Mouse (Mus musculus) intestine, postnatal 0 days (tissue): ENCODE results near the gene Cotl1. TPM values are rescaled to one million over a fixed set of nuclear protein-coding genes. Genes with fewer than 3 reads are reported as not detected.

ENCODE experiments used
- ATAC-seq: fragments of 200-750 bp; cut with Nextera tagmentation; 2 replicates; pipeline ENCODE4 v1.8.0; 2017; ENCODE audit warnings: mild to moderate bottlenecking, moderate TSS enrichment, moderate library complexity
- H3K27ac ChIP-seq: fragments of 300-500 bp; sonication (generic); 2 replicates; pipeline ENCODE4 v1.5.1; 2014; ENCODE audit warnings: mild to moderate bottlenecking, low read depth, low read length, moderate library complexity
- H3K27me3 ChIP-seq: fragments of 300-500 bp; sonication (generic); replicated peaks from 2 replicates; pipeline ENCODE4 v1.6.1; 2014; ENCODE audit warnings: low read length, mixed read lengths; ENCODE audit not compliant: control insufficient read depth, insufficient read depth
- H3K36me3 ChIP-seq: fragments of 300-500 bp; sonication (generic); 2 replicates; pipeline ENCODE4 v1.6.1; 2014; ENCODE audit warnings: mild to moderate bottlenecking, moderate library complexity; ENCODE audit not compliant: control insufficient read depth, insufficient read depth
- H3K4me1 ChIP-seq: fragments of 300-500 bp; sonication (generic); replicated peaks from 2 replicates; pipeline ENCODE4 v1.6.1; 2014; ENCODE audit warnings: antibody characterized with exemption, low read length, mixed read lengths; ENCODE audit not compliant: control insufficient read depth, insufficient read depth
- H3K4me2 ChIP-seq: fragments of 300-500 bp; sonication (generic); replicated peaks from 2 replicates; pipeline ENCODE4 v1.6.1; 2014; ENCODE audit warnings: low read depth, mild to moderate bottlenecking, moderate library complexity
- H3K4me3 ChIP-seq: fragments of 300-500 bp; sonication (generic); 2 replicates; pipeline ENCODE4 v1.5.1; 2014; ENCODE audit warnings: low read depth, low read length
- H3K9ac ChIP-seq: fragments of 300-500 bp; sonication (generic); 2 replicates; pipeline ENCODE4 v1.6.1; 2014; ENCODE audit warnings: mild to moderate bottlenecking, low read depth, low read length
- H3K9me3 ChIP-seq: fragments of 300-500 bp; sonication (generic); 2 replicates; pipeline ENCODE4 v1.6.1; 2016; ENCODE audit warnings: mixed run types; ENCODE audit not compliant: control insufficient read depth
- CTCF ChIP-seq: sonication (generic); IDR thresholded peaks from 2 replicates; pipeline ENCODE4 v1.5.1; 2016; ENCODE audit warnings: low read depth, mild to moderate bottlenecking, control low read depth, antibody characterized with exemption, moderate library complexity
- WGBS: fragments of 180-500 bp; shearing (Covaris S2); extraction: QIAGEN DNeasy Blood & Tissue Kit; methylation state at CpG from one replicate; pipeline ENCODE4 v1.1.7; 2014; 5-methylcytosine and 5-hydroxymethylcytosine counted together
- polyA plus RNA-seq: library from polyadenylated mRNA; unstranded; fragments of >200 nt; fragmentation: Nextera tagmentation; extraction: Ambion mirVana; gene quantifications from 2 replicates; pipeline ENCODE4 v1.2.1, GENCODE M21; 2015

Cotl1 gene
- polyA plus RNA-seq, 1 experiment from 2014 or later, result 169 TPM

- H3K9me3 ChIP-seq, result no peaks in the 10 kb centered on the region
- no peaks in the 10 kb centered on the region; the same call in 1 of the 2 replicates for H3K4me1 ChIP-seq
- no peak for TF ChIP-seq CTCF
- ATAC-seq, result no peak; the same call in 1 of the 2 replicates
- no peaks in the 10 kb centered on the region for H3K27me3 ChIP-seq
- no peak overlapping the region for H3K27ac ChIP-seq
- no peaks in the 10 kb centered on the region for H3K36me3 ChIP-seq
- H3K9ac ChIP-seq, result no peak overlapping the region
- WGBS, result 45% methylated on average over 9 of the region's 9 CpGs
- H3K4me2 ChIP-seq, result no peak overlapping the region
- no peak overlapping the region for H3K4me3 ChIP-seq
Measured at GRCm38 (mm10) chr8:119784141-119784574, 56.2 kb downstream of the Cotl1 start.

- ATAC-seq, result no peak
- no peaks in the 10 kb centered on the region for H3K36me3 ChIP-seq
- peaks cover 3% of the 10 kb centered on the region for H3K4me1 ChIP-seq
- H3K27ac ChIP-seq, result no peak overlapping the region
- H3K4me3 ChIP-seq, result no peak overlapping the region
- no peaks in the 10 kb centered on the region for H3K27me3 ChIP-seq
- H3K9ac ChIP-seq, result no peak overlapping the region
- TF ChIP-seq CTCF, result no peak
- H3K4me2 ChIP-seq, result no peak overlapping the region
- no peaks in the 10 kb centered on the region for H3K9me3 ChIP-seq
- WGBS, result 83% methylated on average over 6 of the region's 6 CpGs
Measured at GRCm38 (mm10) chr8:119783579-119783978, 56.8 kb downstream of the Cotl1 start.

GRCm38 (mm10) chr8:119782715-119783114, 57.6 kb downstream of the Cotl1 start:
- Histone ChIP-seq H3K27ac (no peak overlapping the region), H3K27me3 (no peaks in the 10 kb centered on the region), H3K4me2 (no peak overlapping the region), H3K9ac (no peak overlapping the region), H3K4me1 (peaks cover 6% of the 10 kb centered on the region), H3K4me3 (no peak overlapping the region), H3K36me3 (no peaks in the 10 kb centered on the region), H3K9me3 (no peaks in the 10 kb centered on the region)
- ATAC-seq, result no peak
- peak; percentile 97 for TF ChIP-seq CTCF
- WGBS, result 7% methylated on average over 5 of the region's 5 CpGs

GRCm38 (mm10) chr8:119781086-119781840, 59.1 kb downstream of the Cotl1 start:
- peak; percentile 34 for ATAC-seq
- no peaks in the 10 kb centered on the region for H3K27me3 ChIP-seq
- no peaks in the 10 kb centered on the region for H3K9me3 ChIP-seq
- H3K27ac ChIP-seq, result no peak overlapping the region
- WGBS, result 35% methylated on average over 4 of the region's 4 CpGs
- H3K36me3 ChIP-seq, result no peaks in the 10 kb centered on the region
- H3K4me1 ChIP-seq, result peaks cover 6% of the 10 kb centered on the region
- no peak; the same call in 1 of the 2 replicates for TF ChIP-seq CTCF
- H3K4me2 ChIP-seq, result no peak overlapping the region
- H3K9ac ChIP-seq, result no peak overlapping the region
- no peak overlapping the region for H3K4me3 ChIP-seq

- Histone ChIP-seq H3K4me3 (no peak overlapping the region), H3K27ac (no peak overlapping the region), H3K4me1 (peaks cover 6% of the 10 kb centered on the region), H3K27me3 (no peaks in the 10 kb centered on the region), H3K9me3 (no peaks in the 10 kb centered on the region), H3K36me3 (no peaks in the 10 kb centered on the region), H3K4me2 (no peak overlapping the region), H3K9ac (no peak overlapping the region)
- WGBS, result 83% methylated on average over 9 of the region's 9 CpGs
- no peak for TF ChIP-seq CTCF
- ATAC-seq, result no peak
Measured at GRCm38 (mm10) chr8:119780402-119781049, 59.8 kb downstream of the Cotl1 start.

GRCm38 (mm10) chr8:119779013-119779737, 61.2 kb downstream of the Cotl1 start:
- peaks cover 6% of the 10 kb centered on the region for H3K4me1 ChIP-seq
- H3K4me2 ChIP-seq, result peak overlapping the region; percentile 76
- no peaks in the 10 kb centered on the region for H3K27me3 ChIP-seq
- peak; percentile 98 for TF ChIP-seq CTCF
- H3K9me3 ChIP-seq, result no peaks in the 10 kb centered on the region
- H3K9ac ChIP-seq, result no peak overlapping the region
- no peak overlapping the region for H3K27ac ChIP-seq
- H3K4me3 ChIP-seq, result no peak overlapping the region
- H3K36me3 ChIP-seq, result no peaks in the 10 kb centered on the region
- WGBS, result 26% methylated on average over 14 of the region's 14 CpGs
- peak; percentile 29; the same call in 1 of the 2 replicates for ATAC-seq
